Mouse (Mus musculus): ENCODE measurements at regions not wholly inside any gene's neighbourhood (a gene's known extent, or its start where the extent isn't known, plus 50 kb on each side); places are given as distances from the start of the nearest gene placed in this dataset.
"Not testable (repeated sequence)": the region's sequence is repeated elsewhere in the genome, so short reads cannot be mapped to it uniquely, and the experiment has no call there.

DNA sequence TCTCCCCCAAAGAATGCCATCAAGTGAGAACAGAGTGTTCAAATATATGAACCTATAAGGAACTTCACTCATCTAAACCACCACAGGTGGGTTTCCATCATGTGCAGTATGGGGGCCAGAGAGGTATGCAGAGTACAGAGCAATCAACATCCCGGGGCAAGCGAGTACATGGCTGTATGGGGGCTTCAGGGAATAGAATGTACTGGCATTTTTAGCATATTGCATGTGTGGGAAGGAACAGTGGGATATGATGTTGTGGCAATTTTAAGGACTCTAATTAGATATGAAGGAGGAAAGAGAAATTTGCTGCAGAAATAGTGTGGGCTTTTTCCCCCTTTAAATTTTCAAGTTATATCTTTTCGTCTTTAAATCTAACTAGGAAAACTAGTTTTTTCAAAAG is 344.0 kb downstream of the Trib2 start:
- no peak for ATAC-seq (replicated peaks; ENCODE audit: insufficient number of reproducible peaks, low FRiP score, low TSS enrichment)
- H3K4me2 ChIP-seq, result no peak overlapping the region
- WGBS (ENCODE audit: insufficient replicate concordance), result 77% methylated on average over 3 of the region's 3 CpGs
- no peaks in the 10 kb centered on the region for H3K9me3 ChIP-seq (replicated peaks; ENCODE audit: control insufficient read depth, low read length)
- H3K27ac ChIP-seq (ENCODE audit: low read depth, low read length), result no peak overlapping the region
- no peaks in the 10 kb centered on the region for H3K4me1 ChIP-seq (ENCODE audit: control insufficient read depth, insufficient read depth, low read length)
- no peak overlapping the region for H3K9ac ChIP-seq (ENCODE audit: low read depth, low read length)
- no peak overlapping the region for H3K4me3 ChIP-seq (ENCODE audit: low read depth, low read length)
- no peaks in the 10 kb centered on the region for H3K27me3 ChIP-seq (ENCODE audit: control insufficient read depth, insufficient read depth, low read length)
- H3K36me3 ChIP-seq (ENCODE audit: control insufficient read depth, insufficient read depth, low read length), result no peaks in the 10 kb centered on the region

DNA sequence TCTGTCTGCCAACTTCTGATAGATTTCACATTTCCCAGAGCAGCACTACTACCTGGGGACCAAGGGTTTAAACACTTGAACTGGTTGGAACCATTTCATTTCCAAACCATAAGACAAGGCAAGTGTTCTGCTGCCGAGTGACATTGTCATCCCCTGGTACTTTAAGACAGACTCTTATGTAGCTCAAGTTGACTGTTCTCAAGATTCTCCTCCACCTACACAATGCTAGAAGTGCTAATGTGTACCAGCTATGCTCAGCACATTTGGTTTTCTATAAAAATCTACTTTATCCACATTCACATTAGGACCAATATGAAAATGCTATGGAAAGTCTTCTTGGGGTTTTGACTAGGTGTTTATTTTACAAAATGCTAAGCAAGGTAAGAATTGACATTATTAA is 357.3 kb downstream of the Trib2 start:
- Histone ChIP-seq H3K27me3 (ENCODE audit: control insufficient read depth, insufficient read depth, low read length) (no peaks in the 10 kb centered on the region), H3K9ac (ENCODE audit: low read depth, low read length) (no peak overlapping the region)
- 79% methylated on average over 1 of the region's 1 CpGs for WGBS (ENCODE audit: insufficient replicate concordance)

DNA sequence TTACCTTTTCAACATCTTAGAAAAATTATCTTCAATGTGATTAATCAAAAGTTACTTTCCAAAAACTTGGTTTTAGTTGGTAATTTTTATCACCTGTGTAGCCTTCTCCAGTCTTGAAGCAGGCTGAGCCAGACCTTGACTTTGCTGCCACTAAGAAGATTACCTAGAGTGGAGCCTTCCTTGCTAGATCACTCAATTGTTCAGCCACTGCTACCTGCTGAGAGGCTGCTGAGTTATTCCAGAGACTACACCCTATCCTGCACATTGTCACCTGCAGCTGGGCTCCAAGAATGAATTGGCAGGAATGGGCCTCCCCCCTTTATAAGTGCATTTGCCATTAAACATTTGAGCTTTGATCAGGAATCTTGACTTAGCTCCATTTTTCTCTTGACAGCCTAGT is 360.4 kb downstream of the Trib2 start:
- not testable (repeated sequence) for H3K27me3 ChIP-seq (ENCODE audit: control insufficient read depth, insufficient read depth, low read length); ATAC-seq (replicated peaks; ENCODE audit: insufficient number of reproducible peaks, low FRiP score, low TSS enrichment)

More for the DNA sequence above, 357.3 kb downstream of the Trib2 start:
- H3K36me3 ChIP-seq (ENCODE audit: control insufficient read depth, insufficient read depth, low read length), result no peaks in the 10 kb centered on the region
- no peak overlapping the region for H3K4me2 ChIP-seq
- no peak overlapping the region for H3K4me3 ChIP-seq (ENCODE audit: low read depth, low read length)
- no peaks in the 10 kb centered on the region for H3K9me3 ChIP-seq (replicated peaks; ENCODE audit: control insufficient read depth, low read length)
- H3K27ac ChIP-seq (ENCODE audit: low read depth, low read length), result no peak overlapping the region
- no peak for ATAC-seq (replicated peaks; ENCODE audit: insufficient number of reproducible peaks, low FRiP score, low TSS enrichment)
- no peaks in the 10 kb centered on the region for H3K4me1 ChIP-seq (ENCODE audit: control insufficient read depth, insufficient read depth, low read length)

DNA sequence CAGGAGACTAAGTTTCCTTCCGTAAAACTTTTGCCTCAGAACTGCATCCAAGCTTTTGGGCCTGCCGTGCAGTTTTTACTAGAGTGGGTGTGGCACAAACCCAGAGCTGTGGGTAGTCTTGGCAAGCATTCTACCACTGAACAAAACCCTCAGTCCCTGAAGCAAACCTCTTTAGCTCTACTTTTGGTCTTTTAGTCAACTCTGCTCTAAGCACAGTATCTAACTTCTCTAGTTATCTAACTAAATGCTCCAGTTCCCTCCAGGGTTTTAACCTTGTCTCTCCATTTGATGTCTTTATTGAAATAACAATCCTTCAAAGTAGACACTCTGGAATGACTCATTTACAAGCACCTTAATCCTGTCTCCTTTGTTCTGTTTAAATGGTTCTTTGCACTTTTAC is 361.0 kb downstream of the Trib2 start:
- 85% methylated on average over 2 of the region's 2 CpGs for WGBS (ENCODE audit: insufficient replicate concordance)
- no peak overlapping the region for H3K27ac ChIP-seq (ENCODE audit: low read depth, low read length)
- no peak overlapping the region for H3K4me2 ChIP-seq
- no peaks in the 10 kb centered on the region for H3K9me3 ChIP-seq (replicated peaks; ENCODE audit: control insufficient read depth, low read length)
- H3K4me3 ChIP-seq (ENCODE audit: low read depth, low read length), result no peak overlapping the region
- H3K27me3 ChIP-seq (ENCODE audit: control insufficient read depth, insufficient read depth, low read length), result no peaks in the 10 kb centered on the region
- no peak overlapping the region for H3K9ac ChIP-seq (ENCODE audit: low read depth, low read length)
- no peaks in the 10 kb centered on the region for H3K4me1 ChIP-seq (ENCODE audit: control insufficient read depth, insufficient read depth, low read length)
- no peak for ATAC-seq (replicated peaks; ENCODE audit: insufficient number of reproducible peaks, low FRiP score, low TSS enrichment)
- no peaks in the 10 kb centered on the region for H3K36me3 ChIP-seq (ENCODE audit: control insufficient read depth, insufficient read depth, low read length)

More for the DNA sequence above, 360.4 kb downstream of the Trib2 start:
- not testable (repeated sequence) for H3K27ac ChIP-seq (ENCODE audit: low read depth, low read length); H3K4me1 ChIP-seq (ENCODE audit: control insufficient read depth, insufficient read depth, low read length); H3K9me3 ChIP-seq (replicated peaks; ENCODE audit: control insufficient read depth, low read length); H3K36me3 ChIP-seq (ENCODE audit: control insufficient read depth, insufficient read depth, low read length); H3K9ac ChIP-seq (ENCODE audit: low read depth, low read length); H3K4me2 ChIP-seq; H3K4me3 ChIP-seq (ENCODE audit: low read depth, low read length)

DNA sequence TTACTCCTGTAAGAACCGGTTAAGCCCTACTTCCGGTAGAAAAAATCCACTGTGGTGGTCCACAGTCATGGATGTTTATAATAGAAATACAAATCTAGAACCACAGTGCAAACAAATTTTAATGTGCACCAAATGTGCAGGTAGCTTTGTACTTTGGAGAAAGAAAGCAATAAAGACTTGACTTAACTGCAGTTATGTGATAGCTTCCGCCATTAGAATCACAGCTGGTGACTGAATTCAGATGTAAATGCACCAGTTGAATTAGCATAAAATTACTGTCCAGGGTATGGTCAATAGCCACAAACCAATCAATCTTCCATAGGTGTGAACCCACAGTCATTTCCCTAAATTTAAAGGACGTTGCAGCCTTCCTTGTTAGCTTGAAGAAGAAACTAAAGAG is 367.2 kb downstream of the Trib2 start:
- H3K36me3 ChIP-seq (ENCODE audit: control insufficient read depth, insufficient read depth, low read length), result no peaks in the 10 kb centered on the region
- no peaks in the 10 kb centered on the region for H3K4me1 ChIP-seq (ENCODE audit: control insufficient read depth, insufficient read depth, low read length)
- H3K9me3 ChIP-seq (replicated peaks; ENCODE audit: control insufficient read depth, low read length), result no peaks in the 10 kb centered on the region
- H3K4me3 ChIP-seq (ENCODE audit: low read depth, low read length), result no peak overlapping the region
- no peak overlapping the region for H3K9ac ChIP-seq (ENCODE audit: low read depth, low read length)
- H3K27me3 ChIP-seq (ENCODE audit: control insufficient read depth, insufficient read depth, low read length), result no peaks in the 10 kb centered on the region
- H3K4me2 ChIP-seq, result no peak overlapping the region
- WGBS (ENCODE audit: insufficient replicate concordance), result 84% methylated on average over 4 of the region's 4 CpGs
- no peak overlapping the region for H3K27ac ChIP-seq (ENCODE audit: low read depth, low read length)
- ATAC-seq (replicated peaks; ENCODE audit: insufficient number of reproducible peaks, low FRiP score, low TSS enrichment), result no peak

DNA sequence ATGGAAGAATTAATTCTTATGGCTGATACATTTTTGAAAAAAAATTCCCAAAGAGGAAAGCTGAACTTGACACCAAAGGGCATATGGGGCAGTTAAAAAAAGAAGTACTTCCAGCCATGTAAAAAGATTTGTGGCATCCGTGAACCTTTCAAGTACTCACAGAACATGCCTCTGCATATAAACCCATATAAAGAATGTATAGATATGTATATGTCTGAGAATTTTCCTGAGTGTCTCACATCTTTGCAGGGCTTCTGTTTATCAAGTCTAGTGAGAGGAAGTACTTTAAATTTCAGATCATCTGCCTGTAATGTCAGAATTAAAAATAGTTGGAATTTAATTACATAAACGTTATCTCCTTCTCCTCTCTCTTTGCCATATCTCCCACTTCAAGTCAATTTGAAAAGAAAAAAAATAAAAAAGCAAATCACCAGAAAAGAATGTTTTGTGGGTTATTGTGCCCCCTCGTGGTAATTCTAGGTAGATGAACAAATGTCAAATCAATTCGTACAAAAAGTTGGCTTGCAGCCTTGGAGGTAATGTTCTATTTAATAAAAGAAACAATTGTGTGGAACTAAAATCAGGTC is 400.4 kb downstream of the Trib2 start:
- Histone ChIP-seq H3K4me3 (ENCODE audit: low read depth, low read length) (no peak overlapping the region), H3K9ac (ENCODE audit: low read depth, low read length) (no peak overlapping the region), H3K9me3 (replicated peaks; ENCODE audit: control insufficient read depth, low read length) (no peaks in the 10 kb centered on the region), H3K36me3 (ENCODE audit: control insufficient read depth, insufficient read depth, low read length) (no peaks in the 10 kb centered on the region), H3K27me3 (ENCODE audit: control insufficient read depth, insufficient read depth, low read length) (no peaks in the 10 kb centered on the region), H3K4me1 (ENCODE audit: control insufficient read depth, insufficient read depth, low read length) (no peaks in the 10 kb centered on the region), H3K27ac (ENCODE audit: low read depth, low read length) (no peak overlapping the region), H3K4me2 (no peak overlapping the region)
- WGBS (ENCODE audit: insufficient replicate concordance), result 19% methylated on average over 4 of the region's 4 CpGs
- no peak for ATAC-seq (replicated peaks; ENCODE audit: insufficient number of reproducible peaks, low FRiP score, low TSS enrichment)

DNA sequence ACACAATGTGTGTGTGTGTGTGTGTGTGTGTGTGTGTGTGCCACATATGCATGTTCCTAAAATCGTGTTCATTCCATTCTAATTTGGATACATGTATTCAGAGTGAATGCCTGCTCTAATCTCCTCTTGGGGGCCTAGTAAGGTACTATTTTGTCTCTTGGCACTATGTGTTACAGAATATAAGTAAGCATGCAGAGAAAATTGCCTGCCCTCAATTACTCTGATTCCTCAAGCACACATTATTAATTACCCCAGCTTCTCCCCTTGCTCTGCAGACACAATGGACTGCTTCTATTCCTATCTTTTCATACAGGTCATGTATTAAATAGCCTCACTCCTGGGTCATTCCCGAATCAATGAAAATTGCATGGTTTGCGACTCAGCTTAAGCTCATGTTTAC is 406.3 kb downstream of the Trib2 start:
- WGBS (ENCODE audit: insufficient replicate concordance), result 69% methylated on average over 3 of the region's 3 CpGs
- no peak overlapping the region for H3K27ac ChIP-seq (ENCODE audit: low read depth, low read length)
- no peaks in the 10 kb centered on the region for H3K27me3 ChIP-seq (ENCODE audit: control insufficient read depth, insufficient read depth, low read length)
- no peak overlapping the region for H3K4me2 ChIP-seq
- H3K9ac ChIP-seq (ENCODE audit: low read depth, low read length), result no peak overlapping the region
- no peaks in the 10 kb centered on the region for H3K4me1 ChIP-seq (ENCODE audit: control insufficient read depth, insufficient read depth, low read length)
- H3K36me3 ChIP-seq (ENCODE audit: control insufficient read depth, insufficient read depth, low read length), result no peaks in the 10 kb centered on the region
- ATAC-seq (replicated peaks; ENCODE audit: insufficient number of reproducible peaks, low FRiP score, low TSS enrichment), result no peak
- H3K4me3 ChIP-seq (ENCODE audit: low read depth, low read length), result no peak overlapping the region
- no peaks in the 10 kb centered on the region for H3K9me3 ChIP-seq (replicated peaks; ENCODE audit: control insufficient read depth, low read length)

DNA sequence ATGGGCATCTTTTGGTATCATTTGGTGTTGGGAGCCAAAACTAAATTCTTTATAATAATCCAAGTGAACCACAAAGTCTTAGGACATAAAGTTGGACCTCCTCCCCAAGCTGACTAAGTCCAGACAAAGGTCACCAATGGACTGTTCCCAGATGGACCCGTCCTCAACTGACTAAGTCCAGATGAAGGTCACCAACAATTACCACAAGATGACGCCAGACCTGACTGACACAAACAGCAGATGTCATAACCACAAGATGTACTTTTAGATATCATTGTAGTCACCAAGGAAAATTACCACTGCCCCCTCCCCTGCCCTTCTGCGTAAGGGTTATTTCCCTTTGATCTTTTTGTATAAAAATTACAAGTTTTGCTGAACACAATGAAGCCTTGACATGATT is 409.1 kb downstream of the Trib2 start:
- not testable (repeated sequence) for H3K9ac ChIP-seq (ENCODE audit: low read depth, low read length); H3K4me2 ChIP-seq; ATAC-seq (replicated peaks; ENCODE audit: insufficient number of reproducible peaks, low FRiP score, low TSS enrichment); H3K36me3 ChIP-seq (ENCODE audit: control insufficient read depth, insufficient read depth, low read length); H3K27ac ChIP-seq (ENCODE audit: low read depth, low read length); H3K4me1 ChIP-seq (ENCODE audit: control insufficient read depth, insufficient read depth, low read length); H3K27me3 ChIP-seq (ENCODE audit: control insufficient read depth, insufficient read depth, low read length); H3K9me3 ChIP-seq (replicated peaks; ENCODE audit: control insufficient read depth, low read length); H3K4me3 ChIP-seq (ENCODE audit: low read depth, low read length)
- 62% methylated on average over 3 of the region's 3 CpGs for WGBS (ENCODE audit: insufficient replicate concordance)

DNA sequence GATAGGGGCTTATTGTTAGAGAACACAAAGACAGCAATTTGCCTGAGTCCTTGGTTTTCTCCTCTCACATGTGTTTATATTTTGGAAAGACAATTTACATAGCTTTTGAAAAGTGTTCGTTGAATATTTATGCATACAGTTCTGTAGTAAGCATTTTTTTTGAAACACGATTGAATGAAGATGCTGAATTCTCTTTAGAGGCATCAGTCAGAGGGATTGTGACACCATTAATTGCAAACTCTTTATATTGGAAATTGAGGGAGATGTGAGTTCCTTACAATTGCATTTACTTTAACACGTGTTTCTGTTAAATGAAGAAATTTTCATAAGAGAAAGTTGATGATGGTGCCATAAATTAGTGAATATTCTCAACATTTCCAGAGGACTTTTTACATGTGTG is 424.1 kb downstream of the Trib2 start:
- no peaks in the 10 kb centered on the region for H3K36me3 ChIP-seq (ENCODE audit: control insufficient read depth, insufficient read depth, low read length)
- H3K4me1 ChIP-seq (ENCODE audit: control insufficient read depth, insufficient read depth, low read length), result no peaks in the 10 kb centered on the region
- H3K27me3 ChIP-seq (ENCODE audit: control insufficient read depth, insufficient read depth, low read length), result no peaks in the 10 kb centered on the region
- H3K9ac ChIP-seq (ENCODE audit: low read depth, low read length), result no peak overlapping the region
- 71% methylated on average over 3 of the region's 3 CpGs for WGBS (ENCODE audit: insufficient replicate concordance)
- H3K9me3 ChIP-seq (replicated peaks; ENCODE audit: control insufficient read depth, low read length), result no peaks in the 10 kb centered on the region
- H3K4me3 ChIP-seq (ENCODE audit: low read depth, low read length), result no peak overlapping the region
- H3K4me2 ChIP-seq, result no peak overlapping the region
- no peak overlapping the region for H3K27ac ChIP-seq (ENCODE audit: low read depth, low read length)
- ATAC-seq (replicated peaks; ENCODE audit: insufficient number of reproducible peaks, low FRiP score, low TSS enrichment), result no peak
